Mouse (Mus musculus) c-Kit-positive CD71-negative TER-119-negative erythroid progenitor cells, embryonic 14.5 days (primary cell): Measurements from ENCODE around the gene Sephs1.
"Not testable (repeated sequence)": the region's sequence is repeated elsewhere in the genome, so short reads cannot be mapped to it uniquely, and the experiment has no call there.

Experiments used
- DNase-seq: peaks from one replicate; pipeline ENCODE4 v3.0.0-alpha.2; 2013; ENCODE audit warnings: low read depth

Gene Sephs1

GRCm38 (mm10) chr2:4907916-4908315, 26.6 kb downstream of the Sephs1 start:
- no peak for DNase-seq

GRCm38 (mm10) chr2:4908771-4909315, 27.5 kb downstream of the Sephs1 start:
- no peak for DNase-seq

- no peak for DNase-seq
Observed at GRCm38 (mm10) chr2:4909909-4910308, 28.5 kb downstream of the Sephs1 start.

- DNase-seq, result no peak
Observed at GRCm38 (mm10) chr2:4910521-4910920, 29.2 kb downstream of the Sephs1 start.

GRCm38 (mm10) chr2:4913949-4914348, 32.6 kb downstream of the Sephs1 start:
- no peak for DNase-seq

GRCm38 (mm10) chr2:4916037-4916436, 34.7 kb downstream of the Sephs1 start:
- no peak for DNase-seq

- peak; percentile 56 for DNase-seq
Observed at GRCm38 (mm10) chr2:4917326-4918021, 36.1 kb downstream of the Sephs1 start.

GRCm38 (mm10) chr2:4918860-4919739, 37.7 kb downstream of the Sephs1 start, which contains the start of gene Phyh:
Phyh (plus strand) TSS chr2:4919019.
- peak; percentile 61 for DNase-seq

GRCm38 (mm10) chr2:4921019-4921418, 39.7 kb downstream of the Sephs1 start:
- DNase-seq, result no peak

GRCm38 (mm10) chr2:4922476-4923164, 41.3 kb downstream of the Sephs1 start:
- no peak for DNase-seq

GRCm38 (mm10) chr2:4927391-4927790, 46.0 kb downstream of the Sephs1 start:
- no peak for DNase-seq

- DNase-seq, result no peak
Observed at GRCm38 (mm10) chr2:4929230-4929629, 47.9 kb downstream of the Sephs1 start.

GRCm38 (mm10) chr2:4934516-4934915, 53.2 kb downstream of the Sephs1 start:
- no peak for DNase-seq

- DNase-seq, result no peak
Observed at GRCm38 (mm10) chr2:4937931-4938330, 56.6 kb downstream of the Sephs1 start.

- no peak for DNase-seq
Observed at GRCm38 (mm10) chr2:4940861-4941260, 59.5 kb downstream of the Sephs1 start.

- DNase-seq, result not testable (repeated sequence)
Observed at GRCm38 (mm10) chr2:4949691-4950090, 68.3 kb downstream of the Sephs1 start.

GRCm38 (mm10) chr2:4950986-4951385, 69.6 kb downstream of the Sephs1 start:
- no peak for DNase-seq

- DNase-seq, result no peak
Observed at GRCm38 (mm10) chr2:4954216-4954760, 72.9 kb downstream of the Sephs1 start.

- no peak for DNase-seq
Observed at GRCm38 (mm10) chr2:4958039-4958438, 76.7 kb downstream of the Sephs1 start.
